Mouse (Mus musculus): ENCODE measurements around the gene Ccdc114.

GRCm38 (mm10) chr7:45909145-45909544, 14.7 kb upstream of the Ccdc114 start:
- TF ChIP-seq EP300 (IDR thresholded peaks at IDR 0.05) (no peak), CTCF (IDR thresholded peaks at IDR 0.05) (no peak)

Measured in lung, postnatal 0 days (tissue).